Mouse (Mus musculus) thymus, adult 2 months (tissue): Measurements from ENCODE around the gene Ppfia3.
A peak's percentile ranks its signal among the peaks of the same experiment; 100 is the strongest.

Experiments
- CTCF ChIP-seq: fragments of 200-500 bp; IDR thresholded peaks from 2 replicates; pipeline ENCODE4 v1.5.1; 2012; ENCODE audit warnings: mild to moderate bottlenecking, control low read depth, low read length, moderate library complexity, borderline replicate concordance; ENCODE audit not compliant: control insufficient read depth, poor library complexity, insufficient read depth; ENCODE audit errors: extremely low read depth
- POLR2A ChIP-seq: fragments of 200-500 bp; IDR thresholded peaks from 2 replicates; pipeline ENCODE4 v1.6.1; 2012; ENCODE audit warnings: mild to moderate bottlenecking, low read length, control low read depth, moderate library complexity; ENCODE audit not compliant: control insufficient read depth, poor library complexity, insufficient read depth; ENCODE audit errors: extremely low read depth

GRCm38 (mm10) chr7:45395578-45396336 lies 28.9 kb upstream of the Ppfia3 start, which contains the start of gene Snrnp70:
- TF ChIP-seq POLR2A (peak; percentile 91), CTCF (0 out of 2 replicates have a peak, but pooled peaks have one; percentile 18)
